Mouse (Mus musculus) erythroblast, adult 5-6 weeks (primary cell): Measurements from ENCODE around the gene Hnrnpul2. TPM values are rescaled to one million over a fixed set of nuclear protein-coding genes. Genes with fewer than 3 reads are reported as not detected.
"Not testable (repeated sequence)": the region's sequence is repeated elsewhere in the genome, so short reads cannot be mapped to it uniquely, and the experiment has no call there.

Experiments
- ATAC-seq: replicated peaks from 2 replicates; pipeline ENCODE4 v1.8.0; 2016; ENCODE audit warnings: moderate number of reproducible peaks, mild to moderate bottlenecking, moderate TSS enrichment, inconsistent platforms; ENCODE audit not compliant: poor library complexity, low FRiP score, severe bottlenecking
- total RNA-seq, 2 experiments: library from RNA; stranded (forward) in 1 of 2; stranded (reverse) in 1 of 2; fragments of 150-400 nt in 1 of 2; fragments of 200-764, 138-1000 nt in 1 of 2; gene quantifications; 2 replicates each; pipeline versions ENCODE4 v1.2.3 to v1.2.4; 2015 to 2017; ENCODE audit warnings: low replicate concordance in 2 of 2

Gene Hnrnpul2
- total RNA-seq, 2 experiments from 2014 or later, result 14.4 to 42.6 TPM

DNA sequence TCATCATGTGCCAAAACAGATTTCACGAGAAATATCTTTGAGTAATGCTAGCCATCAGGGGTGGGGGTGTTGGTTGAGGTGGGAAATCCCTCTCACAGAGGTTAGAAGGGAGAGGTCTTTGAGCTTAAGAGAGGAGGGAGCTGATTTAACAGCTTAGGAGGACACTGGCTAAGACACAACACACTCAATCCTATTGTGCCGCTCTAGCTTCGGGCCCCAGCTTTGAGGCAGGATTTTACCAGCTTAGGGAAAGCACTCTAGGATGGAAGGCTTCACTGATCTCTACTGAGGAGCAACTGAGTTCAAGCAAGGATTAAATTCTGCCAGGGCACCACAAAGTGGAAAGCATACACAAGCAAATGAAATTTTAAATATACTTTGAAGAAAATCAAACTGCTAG, 2.8 kb upstream of the Hnrnpul2 start:
- ATAC-seq, result no peak

DNA sequence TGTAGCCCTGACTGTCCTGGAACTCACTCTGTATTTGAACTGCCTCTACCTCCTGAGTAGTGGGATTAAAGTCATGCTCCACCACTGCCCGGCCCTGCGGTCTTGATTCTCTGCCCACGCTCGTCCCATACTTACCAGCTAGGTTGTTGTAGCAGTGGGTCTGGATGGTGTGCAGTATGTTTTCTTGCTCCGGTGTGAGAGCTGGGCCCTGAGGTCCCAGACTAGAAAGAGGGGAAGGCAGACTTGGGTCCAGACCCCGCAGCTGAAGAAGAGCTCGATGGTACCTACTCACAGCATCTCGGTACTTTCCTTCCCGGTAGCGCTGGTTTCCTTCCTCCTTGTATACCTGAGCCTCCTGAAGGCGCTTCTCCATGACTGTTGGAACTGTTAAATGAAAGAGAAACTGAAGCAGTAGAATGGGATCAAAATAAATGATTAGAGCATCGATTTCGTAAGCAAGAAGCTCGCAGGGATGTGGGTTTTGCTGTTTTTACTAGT, 1.5 kb upstream of the Hnrnpul2 start:
- no peak for ATAC-seq

DNA sequence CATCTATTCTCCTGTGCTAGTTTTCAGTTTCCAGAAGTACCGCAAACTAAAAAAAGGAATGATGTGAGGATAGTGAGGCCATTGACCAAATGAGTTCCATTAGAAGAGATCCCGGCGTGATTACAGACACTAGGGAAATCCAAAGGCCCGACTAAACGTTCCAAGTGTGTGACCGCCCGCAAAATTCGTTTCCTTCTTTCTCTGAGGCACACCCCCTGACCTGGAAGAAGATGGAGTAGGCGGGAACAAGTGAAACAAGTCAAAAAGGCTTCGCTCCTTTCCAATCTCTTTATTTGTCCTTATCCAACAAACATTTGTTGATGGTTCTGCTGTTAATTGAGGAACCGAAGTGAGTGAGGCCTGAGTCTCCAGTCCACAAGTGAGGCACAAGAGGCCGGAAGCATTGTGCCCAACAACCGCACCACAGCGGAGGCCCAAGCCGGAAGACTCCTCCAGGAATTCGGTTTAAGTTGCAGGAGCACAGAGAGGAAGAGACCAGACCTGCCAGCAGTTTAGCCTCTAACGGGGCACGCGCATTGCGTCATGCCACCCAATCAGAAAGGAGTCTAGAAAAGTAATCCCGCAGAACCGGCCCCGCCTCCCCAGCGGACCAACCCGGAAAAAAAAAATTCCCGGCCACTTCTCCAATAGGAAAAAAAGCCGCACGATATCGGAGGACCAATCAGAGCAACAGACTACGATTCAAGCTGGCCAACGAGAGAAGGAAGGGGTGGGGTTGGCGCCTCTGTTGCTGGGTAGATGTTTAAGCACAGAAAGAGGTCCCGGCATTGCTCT, 812 bp upstream of the Hnrnpul2 start, which contains the start of gene Ttc9c:
TSS of gene Ttc9c (minus strand) at position 533 of the 795 bp plus-strand sequence.
- peak; percentile 77 for ATAC-seq

DNA sequence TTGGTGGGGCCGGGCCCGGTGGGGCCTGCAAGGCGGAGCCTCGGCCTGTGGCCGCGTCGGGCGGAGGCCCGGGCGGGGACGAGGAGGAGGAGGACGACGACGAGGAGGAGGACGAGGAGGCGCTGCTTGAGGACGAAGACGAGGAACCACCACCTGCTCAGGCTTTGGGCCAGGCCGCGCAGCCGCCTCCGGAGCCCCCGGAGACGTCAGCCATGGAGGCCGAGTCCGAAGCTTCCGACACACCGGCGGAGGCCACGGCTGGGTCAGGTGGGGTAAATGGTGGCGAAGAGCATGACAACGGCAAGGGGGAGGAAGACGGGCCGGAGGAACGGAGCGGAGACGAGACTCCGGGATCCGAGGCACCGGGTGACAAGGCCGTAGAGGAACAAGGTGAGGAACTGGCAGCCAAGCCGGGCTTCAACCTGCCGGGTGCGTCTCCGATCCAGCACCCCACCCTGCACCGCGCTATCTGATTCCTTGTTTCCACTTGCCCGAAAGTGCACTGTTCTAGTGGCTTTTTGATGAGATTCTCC, 680 bp downstream of the Hnrnpul2 start:
- peak; percentile 49 for ATAC-seq

DNA sequence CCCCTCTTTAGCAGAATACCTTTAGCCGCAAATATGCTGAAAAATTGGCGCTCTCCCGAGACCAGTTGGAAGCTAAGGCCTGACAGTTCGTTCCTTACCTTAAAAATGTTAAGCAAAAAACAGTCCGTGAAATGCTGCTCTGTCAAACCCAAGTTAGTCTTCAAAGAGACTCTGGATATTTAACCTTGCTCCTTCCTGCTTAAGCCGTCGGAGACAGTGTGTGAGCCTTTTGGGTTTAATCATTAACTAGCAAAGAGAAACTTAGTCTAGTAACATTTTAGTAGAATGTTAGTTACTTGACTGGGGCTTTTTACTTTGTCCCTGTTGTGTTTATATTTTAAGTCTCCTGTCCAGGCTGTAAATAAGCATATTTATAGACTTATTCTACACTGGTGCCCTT, 1.3 kb downstream of the Hnrnpul2 start:
- no peak for ATAC-seq

DNA sequence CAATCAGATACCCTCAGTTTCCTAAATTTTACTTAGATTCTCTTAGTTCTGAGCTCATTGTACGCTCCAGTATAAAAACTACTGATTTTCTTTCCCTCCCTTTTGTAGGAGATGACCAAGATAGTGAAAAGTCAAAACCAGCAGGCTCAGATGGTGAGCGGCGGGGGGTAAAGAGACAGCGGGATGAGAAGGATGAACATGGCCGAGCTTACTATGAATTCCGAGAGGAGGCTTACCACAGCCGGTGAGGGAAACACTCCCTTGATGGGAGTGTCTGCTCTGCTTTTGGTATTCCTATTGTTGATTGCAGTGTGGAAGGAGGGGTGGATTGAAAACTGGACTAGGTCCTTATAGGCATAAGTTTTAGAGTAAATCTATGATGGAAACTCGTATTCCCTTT, 2.9 kb downstream of the Hnrnpul2 start:
- no peak for ATAC-seq

DNA sequence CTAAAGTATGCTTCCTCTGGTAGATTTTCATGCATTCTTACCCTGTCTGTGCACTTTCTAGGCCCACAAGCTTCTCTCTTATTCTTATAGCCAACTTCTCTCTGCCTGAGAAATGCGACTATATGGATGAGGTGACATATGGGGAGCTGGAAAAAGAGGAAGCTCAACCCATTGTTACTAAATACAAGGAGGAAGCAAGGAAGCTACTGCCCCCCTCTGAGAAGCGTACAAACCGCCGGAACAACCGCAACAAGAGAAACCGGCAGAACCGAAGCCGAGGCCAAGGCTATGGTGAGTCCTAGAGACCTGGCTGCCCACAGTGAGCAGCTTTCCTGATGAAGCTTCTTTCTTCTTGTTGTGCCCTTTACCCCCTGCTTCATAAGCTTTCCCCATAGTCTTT, 9.8 kb downstream of the Hnrnpul2 start, which contains the start of gene AC129217.1:
TSS of gene AC129217.1 (plus strand) at position 114 of the 400 bp plus-strand sequence.
- no peak for ATAC-seq

DNA sequence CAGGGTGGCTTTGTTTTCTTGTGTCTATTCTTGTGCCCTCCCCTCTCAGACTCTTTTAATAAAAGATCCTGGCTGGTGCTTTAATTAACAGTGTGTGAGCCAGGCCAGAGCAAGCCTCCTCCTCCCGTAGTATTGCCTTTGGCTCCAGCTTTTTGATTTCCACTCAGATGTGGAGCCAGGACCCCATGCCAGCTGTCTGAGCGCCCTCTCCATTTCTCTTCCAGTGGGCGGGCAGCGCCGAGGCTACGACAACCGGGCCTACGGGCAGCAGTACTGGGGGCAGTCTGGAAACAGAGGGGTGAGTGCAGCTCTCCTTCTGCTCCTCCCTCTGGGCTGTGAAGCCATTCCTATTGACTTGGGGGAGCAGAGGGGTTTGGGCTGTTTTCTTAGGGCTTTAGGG, 10.9 kb downstream of the Hnrnpul2 start:
- no peak for ATAC-seq

DNA sequence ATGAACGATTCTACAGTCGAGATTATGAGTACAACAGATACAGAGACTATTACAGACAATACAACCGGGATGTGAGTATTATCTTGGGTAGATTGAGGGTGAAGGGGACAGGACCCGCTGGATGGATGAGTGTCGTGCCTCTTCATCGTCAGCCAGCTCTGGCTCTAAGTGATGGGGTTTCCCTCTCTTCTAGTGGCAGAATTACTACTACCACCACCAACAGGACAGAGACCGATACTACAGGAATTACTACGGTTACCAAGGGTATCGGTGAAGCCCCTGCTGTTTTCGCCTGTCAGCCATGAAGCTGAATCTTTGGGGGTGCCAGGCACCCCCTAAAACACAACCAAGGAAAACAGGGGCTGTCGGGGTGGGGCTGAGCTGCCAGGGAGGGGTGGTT, 11.5 kb downstream of the Hnrnpul2 start:
- no peak for ATAC-seq

DNA sequence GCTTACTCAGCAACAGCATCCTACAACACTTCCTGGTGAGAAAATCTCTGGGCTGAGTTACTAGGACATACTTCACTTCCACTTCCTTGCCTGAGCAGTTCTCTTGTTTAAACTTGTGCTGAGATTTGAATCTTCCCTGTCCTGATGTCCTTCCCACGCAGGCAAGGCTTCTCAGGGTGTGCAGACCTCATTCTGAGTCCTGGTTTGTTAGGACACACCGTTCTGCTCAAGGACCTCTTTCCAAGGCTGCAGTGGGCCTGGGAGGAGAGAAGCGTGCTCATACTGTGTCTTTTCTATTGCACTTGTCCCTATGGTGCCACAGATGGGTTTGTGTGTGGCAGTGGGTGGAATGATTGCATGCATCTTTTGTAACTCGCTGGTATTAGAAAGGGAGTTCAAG, 13.2 kb downstream of the Hnrnpul2 start:
- ATAC-seq, result no peak

DNA sequence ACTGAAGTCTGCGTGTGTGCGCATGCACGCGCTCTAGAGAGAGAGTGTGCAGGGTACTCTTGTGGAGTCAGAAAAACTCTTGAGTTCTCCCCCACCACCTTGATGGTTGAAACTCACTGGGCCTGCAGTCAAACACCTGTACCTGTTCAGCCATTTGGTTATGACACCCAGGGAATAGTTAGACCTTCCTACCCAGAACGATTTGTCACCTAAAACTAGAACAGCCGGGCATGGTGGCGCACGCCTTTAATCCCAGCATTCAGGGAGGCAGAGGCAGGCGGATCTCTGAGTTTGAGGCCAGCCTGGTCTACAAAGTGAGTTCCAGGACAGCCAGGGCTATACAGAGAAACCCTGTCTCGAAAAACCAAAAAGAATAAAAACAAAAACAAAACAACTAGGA, 16.5 kb downstream of the Hnrnpul2 start:
- not testable (repeated sequence) for ATAC-seq

DNA sequence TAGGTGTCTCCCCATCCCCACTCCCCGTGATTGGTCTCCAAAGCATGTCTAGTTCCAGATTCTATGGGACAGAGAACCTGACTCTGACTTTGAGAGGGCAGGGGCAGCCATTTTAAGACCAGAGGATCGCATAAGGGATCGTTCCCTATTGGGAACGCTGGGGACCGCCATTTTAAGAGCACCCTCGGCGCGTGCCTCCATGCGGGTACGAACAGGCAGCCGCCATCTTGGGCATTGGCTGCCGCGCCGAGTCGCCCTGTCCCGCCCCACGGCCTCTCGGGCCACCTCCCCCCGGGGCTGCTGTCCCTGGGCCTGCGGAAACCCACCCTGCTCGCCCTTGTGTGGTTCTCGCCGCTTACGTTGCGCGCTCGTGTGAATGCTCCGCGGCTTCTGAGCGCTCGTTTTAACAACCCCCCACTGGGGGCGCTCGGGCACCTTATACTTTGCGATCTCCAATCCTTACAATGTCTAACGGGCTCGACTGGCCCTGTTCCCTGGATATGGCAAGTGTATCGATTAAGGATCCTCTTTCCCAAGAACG, 17.5 kb downstream of the Hnrnpul2 start, which contains the start of gene Bscl2:
TSS of gene Bscl2 (plus strand) at position 217 of the 541 bp plus-strand sequence.
- peak; percentile 77 for ATAC-seq

DNA sequence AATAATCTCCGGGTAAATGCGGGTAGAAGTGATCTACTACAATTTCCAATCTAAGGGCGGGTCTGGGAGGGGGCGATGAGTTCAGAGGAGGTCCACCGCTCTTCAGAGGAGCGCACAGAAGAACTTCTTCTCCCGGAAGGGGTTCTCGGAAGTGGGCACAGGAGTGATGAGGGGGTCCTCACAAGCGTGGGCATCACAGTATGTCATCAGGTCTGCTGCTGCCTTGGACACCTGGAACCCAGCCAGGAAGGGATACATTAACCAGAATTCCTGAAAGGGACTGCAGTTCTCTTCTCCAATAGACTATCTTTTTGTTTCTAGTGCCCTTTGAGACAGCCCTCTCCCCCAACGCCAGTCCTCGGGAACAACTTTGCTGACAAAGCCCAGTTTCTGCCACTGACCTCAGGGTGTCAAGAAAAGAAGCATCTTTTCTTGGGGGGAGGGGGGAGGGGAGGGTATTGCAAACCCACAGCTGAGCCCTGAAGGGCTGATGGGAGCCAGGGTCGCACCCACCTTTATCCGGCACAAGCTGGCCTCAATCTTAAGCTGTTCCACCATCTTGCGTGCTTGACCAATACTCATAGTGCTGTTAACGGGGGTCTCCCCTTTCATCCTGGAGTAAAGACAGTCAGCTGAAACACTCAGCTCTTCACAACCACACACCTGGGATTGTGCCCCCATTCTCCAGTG, 18.4 kb downstream of the Hnrnpul2 start:
- ATAC-seq, result no peak

DNA sequence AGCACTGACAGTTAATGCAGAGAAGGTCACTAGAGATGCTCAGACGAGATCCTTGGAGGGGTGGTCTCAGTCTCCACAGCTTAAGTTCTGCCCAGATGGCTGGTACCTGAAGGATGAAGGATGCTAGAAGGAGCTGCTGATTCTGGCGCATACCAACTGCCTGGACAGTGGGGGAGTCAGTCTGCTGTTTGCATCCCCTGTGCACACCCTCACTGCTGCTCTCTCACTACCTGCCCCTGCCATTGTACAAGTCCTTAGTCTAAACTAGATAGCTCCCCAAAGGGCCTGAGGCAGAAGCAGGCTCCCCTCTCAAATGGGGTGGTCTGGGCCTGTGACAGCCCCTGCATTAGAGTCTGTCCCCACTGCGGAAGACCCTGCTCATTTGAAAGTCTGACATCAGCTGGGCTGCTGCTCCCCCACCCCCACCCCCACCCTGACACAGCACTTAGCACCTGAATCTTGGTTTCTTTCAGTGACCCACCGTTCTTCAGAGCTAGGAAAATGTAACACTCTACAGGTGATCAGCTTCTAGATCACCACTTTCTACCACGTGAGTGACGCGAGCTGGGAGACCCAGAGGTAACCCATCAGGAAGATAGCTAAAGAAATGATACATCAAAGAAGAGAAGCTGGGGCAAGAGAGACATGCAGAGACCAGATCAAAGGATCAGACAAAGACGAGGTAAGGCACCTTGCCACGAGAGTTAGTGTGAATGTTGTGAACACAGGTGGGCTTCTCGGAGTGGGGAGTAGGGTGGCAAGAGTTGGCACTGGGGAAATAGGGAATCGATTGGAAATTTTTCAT, 19.5 kb downstream of the Hnrnpul2 start, which contains the start of gene Gng3:
TSS of gene Gng3 (minus strand) at position 92 of the 805 bp plus-strand sequence.
- ATAC-seq, result no peak

DNA sequence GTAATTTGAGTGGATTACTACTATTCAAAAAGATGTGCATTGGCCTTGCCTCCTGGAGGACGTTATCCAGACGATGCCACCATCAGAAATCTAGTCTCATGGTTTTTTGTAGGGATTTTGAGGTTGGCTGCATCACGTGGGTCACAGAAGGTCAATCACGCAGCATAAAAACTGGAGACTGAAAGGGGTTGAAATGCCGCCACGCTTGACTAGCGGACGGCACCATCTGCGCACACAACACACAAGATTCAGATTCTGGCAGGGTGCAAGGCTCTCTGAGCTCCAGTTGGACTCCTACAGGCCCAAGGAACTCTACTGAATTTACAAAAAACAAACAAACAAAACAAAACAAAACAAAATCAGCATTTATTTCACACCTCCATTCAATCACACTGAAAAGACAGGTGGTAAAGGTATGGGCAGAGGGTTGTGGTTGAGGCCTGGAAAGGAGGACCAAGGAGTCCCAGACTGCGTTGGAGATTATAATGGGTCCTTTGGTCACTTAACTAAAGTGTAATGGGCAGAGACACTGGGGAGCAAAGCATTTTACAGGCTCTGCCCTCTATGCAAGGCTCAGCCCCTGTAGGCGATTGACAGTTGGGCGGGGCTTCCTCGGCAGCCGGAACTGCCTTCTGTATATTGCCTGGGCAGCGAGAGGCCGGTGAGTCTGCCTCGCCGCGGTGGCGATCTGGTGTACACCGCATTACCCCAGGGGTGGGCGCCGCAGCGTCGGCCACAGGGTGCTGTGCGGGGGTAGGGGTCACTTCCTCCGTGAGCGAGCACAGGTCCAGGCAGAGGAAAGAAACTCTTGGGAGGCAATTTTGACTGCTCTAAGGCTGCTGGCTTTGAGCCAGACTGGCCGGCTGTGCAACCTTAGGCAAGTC, 20.3 kb downstream of the Hnrnpul2 start:
- ATAC-seq, result peak; percentile 82

DNA sequence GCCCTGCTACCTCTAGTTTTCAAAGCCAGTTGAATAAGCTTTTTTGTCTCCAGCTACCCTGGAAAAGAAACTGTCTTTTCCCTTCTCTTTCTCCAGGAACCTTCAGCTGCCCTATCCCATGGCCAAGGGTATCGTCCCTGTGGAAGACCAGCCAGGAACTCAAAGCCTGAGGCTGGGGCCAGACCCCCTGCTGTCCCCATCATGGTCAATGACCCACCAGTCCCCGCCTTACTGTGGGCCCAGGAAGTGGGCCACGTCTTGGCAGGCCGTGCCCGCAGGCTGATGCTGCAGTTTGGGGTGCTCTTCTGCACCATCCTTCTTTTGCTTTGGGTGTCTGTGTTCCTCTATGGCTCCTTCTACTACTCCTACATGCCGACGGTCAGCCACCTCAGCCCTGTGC, 21.2 kb downstream of the Hnrnpul2 start:
- no peak for ATAC-seq

DNA sequence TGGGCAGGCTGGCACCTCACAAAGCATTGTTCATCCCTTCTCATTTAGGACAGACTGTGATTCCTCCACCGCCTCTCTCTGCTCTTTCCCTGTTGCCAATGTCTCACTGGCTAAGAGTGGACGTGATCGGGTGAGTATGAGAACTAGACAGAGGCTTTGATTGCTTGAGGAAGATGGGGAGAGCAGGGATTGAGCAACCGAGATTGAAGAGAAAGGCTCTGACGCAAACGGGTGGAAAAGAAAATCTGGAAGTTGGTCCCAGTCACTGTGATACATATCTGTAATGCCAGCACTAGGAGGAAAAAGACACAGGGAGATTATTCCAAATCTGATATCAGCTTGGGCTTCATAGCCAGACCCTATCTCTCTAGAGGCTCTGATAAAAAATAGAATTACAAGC, 23.2 kb downstream of the Hnrnpul2 start:
- ATAC-seq, result no peak

DNA sequence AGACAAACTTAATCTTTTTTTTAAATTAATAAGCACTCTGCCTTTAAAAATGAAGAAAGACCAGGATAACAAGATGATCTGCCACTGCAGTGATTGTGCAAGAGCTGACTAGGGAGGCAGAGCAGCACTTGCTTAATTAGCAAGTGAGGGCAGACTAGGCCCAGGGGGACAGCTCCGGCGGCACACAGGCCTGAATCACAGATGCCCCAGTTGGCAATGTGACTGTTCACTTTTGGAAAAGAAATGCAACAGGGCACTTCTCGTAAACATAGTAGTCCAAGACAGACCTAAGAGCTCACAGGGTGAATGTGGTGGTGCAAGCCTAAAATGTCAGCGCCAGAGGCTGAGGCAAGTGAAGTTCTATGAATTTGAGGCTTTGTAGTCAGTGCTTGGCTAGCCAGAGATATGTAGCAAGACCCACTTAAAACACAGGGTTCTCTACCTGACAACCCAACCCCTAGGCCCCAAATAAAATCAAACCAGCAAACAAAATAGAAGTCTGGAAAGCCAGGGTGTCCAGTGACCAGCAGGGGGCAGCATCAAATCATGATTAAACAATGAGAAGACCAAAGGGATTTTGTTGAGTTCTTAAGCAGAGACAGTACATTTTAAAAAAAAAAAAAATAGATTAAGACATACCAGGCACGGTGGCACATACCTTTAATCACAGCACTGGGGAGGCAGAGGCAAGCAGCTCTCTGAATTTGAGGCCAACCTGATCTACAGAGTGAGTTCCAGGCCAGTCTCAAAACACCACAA, 24.7 kb downstream of the Hnrnpul2 start:
- ATAC-seq, result peak; percentile 51
